Mouse (Mus musculus): ENCODE data around the gene Lgi1.

Lgi1 gene

GRCm38 (mm10) chr19:38264505-38265500 lies at the start of gene Lgi1:
Lgi1 (plus strand) TSS chr19:38264536.
- DNase-seq (ENCODE audit: low read depth, low spot score) = no peak

- DNase-seq (ENCODE audit: low read depth, low spot score) = no peak
Observed at GRCm38 (mm10) chr19:38217696-38218095, 46.6 kb upstream of the Lgi1 start.

DNA sequence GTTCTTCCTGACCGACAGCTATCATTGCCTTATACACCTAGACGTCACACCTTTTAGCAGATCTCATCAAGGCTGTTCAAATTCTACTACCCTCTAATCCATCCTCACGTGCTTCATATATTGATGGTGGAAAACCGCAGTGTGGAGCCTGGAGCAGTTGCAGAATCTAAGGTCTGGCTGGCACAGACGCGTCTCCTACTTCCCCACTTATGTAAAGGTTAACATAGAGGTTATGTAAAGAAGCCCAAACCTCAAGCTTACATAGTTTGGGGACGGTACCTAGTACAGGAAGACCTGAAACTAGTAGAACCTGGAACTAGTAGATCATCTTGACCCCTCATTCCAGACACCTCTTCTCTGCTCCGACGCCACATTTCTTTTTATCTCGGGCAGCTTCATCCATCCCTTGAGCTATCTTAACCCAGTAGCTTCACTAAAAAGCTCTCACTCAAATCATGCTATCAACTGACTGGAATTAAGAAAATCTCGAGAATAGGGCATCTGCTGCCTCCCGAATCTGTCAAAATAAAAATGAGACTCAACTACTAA lies 40.9 kb upstream of the Lgi1 start:
- no peak for DNase-seq (ENCODE audit: low read depth, low spot score)

- peak; percentile 84 for DNase-seq (ENCODE audit: low read depth, low spot score)
Observed at GRCm38 (mm10) chr19:38223905-38224684, 40.2 kb upstream of the Lgi1 start, which contains the start of gene Fra10ac1. Fra10ac1 (minus strand) TSS chr19:38224156.

- no peak for DNase-seq (ENCODE audit: low read depth, low spot score)
Observed at GRCm38 (mm10) chr19:38224685-38225060, 39.7 kb upstream of the Lgi1 start.

- no peak for DNase-seq (ENCODE audit: low read depth, low spot score)
Observed at GRCm38 (mm10) chr19:38228699-38229098, 35.6 kb upstream of the Lgi1 start.

GRCm38 (mm10) chr19:38232087-38232486 lies 32.2 kb upstream of the Lgi1 start:
- no peak for DNase-seq (ENCODE audit: low read depth, low spot score)

- no peak for DNase-seq (ENCODE audit: low read depth, low spot score)
Observed at GRCm38 (mm10) chr19:38232516-38232915, 31.8 kb upstream of the Lgi1 start.

- no peak for DNase-seq (ENCODE audit: low read depth, low spot score)
Observed at GRCm38 (mm10) chr19:38236526-38236925, 27.8 kb upstream of the Lgi1 start.

DNA sequence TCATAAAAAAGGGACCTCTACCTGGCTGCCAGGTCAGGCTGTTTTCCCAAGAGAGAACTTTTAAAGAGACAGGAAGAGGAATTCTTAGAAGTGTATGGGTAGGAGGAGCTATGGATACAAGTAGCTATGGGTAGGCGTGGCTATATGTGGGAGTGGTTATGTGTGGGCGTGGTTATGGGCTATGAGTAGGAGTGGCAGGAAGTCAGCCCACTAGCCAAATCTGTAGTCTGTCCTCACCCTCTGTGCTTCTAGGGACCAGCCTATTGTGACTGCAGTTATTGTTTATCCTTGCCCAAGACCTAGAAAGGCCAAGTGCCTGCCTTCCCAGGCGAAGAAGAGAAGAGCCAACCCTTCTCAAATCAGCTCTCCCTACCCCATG lies 26.5 kb upstream of the Lgi1 start:
- no peak for DNase-seq (ENCODE audit: low read depth, low spot score)

GRCm38 (mm10) chr19:38238213-38238951 lies 26.0 kb upstream of the Lgi1 start:
- no peak for DNase-seq (ENCODE audit: low read depth, low spot score)

GRCm38 (mm10) chr19:38242314-38242852 lies 22.0 kb upstream of the Lgi1 start:
- DNase-seq (ENCODE audit: low read depth, low spot score) = no peak

- DNase-seq (ENCODE audit: low read depth, low spot score) = no peak
Observed at GRCm38 (mm10) chr19:38244748-38245147, 19.6 kb upstream of the Lgi1 start.

- DNase-seq (ENCODE audit: low read depth, low spot score) = no peak
Observed at GRCm38 (mm10) chr19:38245361-38246176, 18.8 kb upstream of the Lgi1 start.

- no peak for DNase-seq (ENCODE audit: low read depth, low spot score)
Observed at GRCm38 (mm10) chr19:38246177-38246622, 18.1 kb upstream of the Lgi1 start.

DNA sequence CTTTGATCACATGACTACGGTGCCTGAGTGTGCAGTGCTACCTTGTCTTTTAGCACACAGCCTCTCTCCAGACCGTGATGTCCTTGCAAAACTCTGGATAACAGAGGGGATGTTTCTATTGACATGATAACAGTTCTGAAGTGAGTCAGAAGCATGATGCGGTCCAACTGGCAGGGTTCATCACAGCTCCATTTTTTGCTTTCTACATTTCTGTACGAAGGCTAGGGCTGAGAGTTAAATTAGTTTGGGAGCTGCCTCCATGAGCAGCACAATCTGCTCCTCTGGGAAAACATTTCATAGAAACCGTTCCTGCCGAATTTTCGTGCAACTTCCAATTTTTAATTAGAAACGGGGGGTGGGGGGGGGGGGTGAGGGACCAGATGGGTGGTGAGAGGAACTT lies 14.7 kb upstream of the Lgi1 start:
- no peak for DNase-seq (ENCODE audit: low read depth, low spot score)

DNA sequence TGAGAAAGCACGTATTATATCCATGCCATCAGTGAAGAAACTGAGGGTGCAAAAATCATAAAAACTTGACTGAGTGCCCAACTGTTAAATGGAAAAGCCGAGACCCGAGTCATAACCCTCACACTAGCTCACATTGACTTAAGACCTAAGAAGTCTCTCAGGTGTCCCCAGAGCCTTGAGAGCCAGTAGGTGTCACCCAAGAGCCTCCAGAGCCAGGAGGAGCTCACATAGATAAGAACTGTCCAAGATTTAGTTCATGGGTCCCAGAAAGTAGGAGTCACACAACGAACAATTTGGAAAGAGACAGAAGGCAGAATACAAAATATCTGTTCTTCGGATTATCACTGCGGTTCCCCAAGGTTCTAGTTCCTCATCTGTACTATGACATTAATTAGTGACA lies 10.5 kb upstream of the Lgi1 start:
- DNase-seq (ENCODE audit: low read depth, low spot score) = peak; percentile 40

DNA sequence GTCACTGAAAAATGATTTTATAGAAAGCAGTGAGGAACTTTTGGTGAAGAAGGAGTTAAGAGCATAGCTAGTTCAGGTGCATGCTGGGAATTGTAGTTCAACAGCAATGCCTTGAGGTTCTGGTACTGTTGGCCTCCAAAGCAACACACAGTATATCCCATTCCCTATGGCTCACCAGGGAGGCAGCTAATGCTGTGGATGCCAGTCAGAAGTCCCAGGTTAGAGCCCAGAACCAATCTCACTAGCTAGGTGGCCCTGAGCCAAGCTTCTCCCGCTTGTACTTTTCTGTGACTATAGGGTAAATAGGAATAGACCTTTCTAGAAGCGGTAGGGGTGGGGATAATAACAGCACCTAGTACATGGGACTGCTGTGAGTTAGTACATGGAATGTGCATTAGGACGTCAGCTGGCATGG lies 5.7 kb upstream of the Lgi1 start:
- no peak for DNase-seq (ENCODE audit: low read depth, low spot score)

GRCm38 (mm10) chr19:38259436-38259835 lies 4.9 kb upstream of the Lgi1 start:
- no peak for DNase-seq (ENCODE audit: low read depth, low spot score)

DNA sequence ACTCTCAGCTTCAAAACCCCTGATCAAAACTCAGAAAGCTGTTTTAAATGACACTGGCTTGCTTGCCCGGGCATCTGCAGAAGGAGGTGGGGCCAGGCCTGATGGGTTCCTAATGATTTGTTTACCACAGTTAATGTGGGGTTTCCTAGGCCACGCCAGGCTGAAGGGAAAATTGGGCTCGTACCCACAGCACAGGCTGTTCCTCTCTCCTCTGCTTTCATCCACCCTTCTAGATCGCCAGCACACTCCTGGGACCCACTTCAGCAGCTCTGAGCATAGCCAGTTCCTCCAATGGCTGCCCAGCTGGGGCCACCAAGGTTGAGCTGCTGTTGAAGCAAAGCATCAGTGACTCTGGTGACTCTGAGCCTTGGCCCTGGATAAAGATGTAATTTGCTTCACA lies 4.0 kb upstream of the Lgi1 start:
- no peak for DNase-seq (ENCODE audit: low read depth, low spot score)

Measured in retina, postnatal 7 days (tissue).